Mouse (Mus musculus): ENCODE results near the gene Fyn. TPM values are rescaled to one million over a fixed set of nuclear protein-coding genes. Genes with fewer than 3 reads are reported as not detected.

Fyn gene
- polyA plus RNA-seq, 1 experiment, result 21.0 TPM

DNA sequence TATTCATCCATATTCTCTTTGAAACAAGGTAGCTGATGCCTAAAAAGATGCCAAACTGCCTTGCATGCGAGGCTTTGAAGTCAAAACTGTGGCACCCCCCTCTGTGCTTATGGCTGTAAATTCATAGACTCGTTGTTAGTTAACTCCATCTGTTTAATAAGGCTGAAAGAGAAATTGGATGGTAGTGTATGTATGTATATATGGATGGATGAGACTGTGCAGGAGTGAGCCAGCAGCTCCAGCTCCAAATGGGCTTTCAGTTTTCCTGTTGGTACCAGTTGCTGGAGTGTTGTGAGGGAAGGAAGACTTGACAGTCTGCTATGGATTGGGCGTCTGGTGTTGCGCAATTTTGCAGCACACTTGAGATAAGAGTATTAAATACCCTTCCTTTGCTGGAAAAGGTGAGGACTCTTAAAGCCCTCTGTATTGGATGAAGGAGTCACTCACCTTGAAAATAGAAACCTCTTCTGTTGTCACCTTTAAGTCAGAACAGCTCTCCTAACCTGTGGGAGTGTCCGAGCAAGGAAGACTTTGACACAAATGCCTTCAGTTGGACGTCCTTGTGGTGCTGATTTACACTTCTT lies 24.3 kb downstream of the Fyn start:
- no peak for TF ChIP-seq GATA1 (IDR thresholded peaks at IDR 0.05; ENCODE audit: low read length)

DNA sequence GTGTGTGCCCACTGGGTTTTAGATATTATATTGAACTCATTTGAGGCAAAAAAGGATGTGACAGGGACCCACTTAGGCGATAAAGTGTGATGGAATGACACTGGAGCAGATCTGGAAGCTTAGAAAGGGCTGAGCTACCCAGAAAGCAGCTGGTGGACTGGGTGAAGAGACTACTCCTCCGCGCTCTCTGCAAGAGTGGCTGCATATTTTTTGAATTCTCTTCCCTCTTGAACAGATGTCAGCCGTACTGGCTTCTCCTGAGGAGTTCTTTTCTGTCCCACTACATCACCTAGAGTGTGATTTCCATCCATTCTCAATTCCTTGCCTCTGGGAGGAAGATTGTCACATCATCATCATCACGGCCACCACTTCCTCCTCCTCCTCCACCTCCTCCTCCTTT lies 26.9 kb downstream of the Fyn start:
- TF ChIP-seq GATA1 (IDR thresholded peaks at IDR 0.05; ENCODE audit: low read length), result no peak

DNA sequence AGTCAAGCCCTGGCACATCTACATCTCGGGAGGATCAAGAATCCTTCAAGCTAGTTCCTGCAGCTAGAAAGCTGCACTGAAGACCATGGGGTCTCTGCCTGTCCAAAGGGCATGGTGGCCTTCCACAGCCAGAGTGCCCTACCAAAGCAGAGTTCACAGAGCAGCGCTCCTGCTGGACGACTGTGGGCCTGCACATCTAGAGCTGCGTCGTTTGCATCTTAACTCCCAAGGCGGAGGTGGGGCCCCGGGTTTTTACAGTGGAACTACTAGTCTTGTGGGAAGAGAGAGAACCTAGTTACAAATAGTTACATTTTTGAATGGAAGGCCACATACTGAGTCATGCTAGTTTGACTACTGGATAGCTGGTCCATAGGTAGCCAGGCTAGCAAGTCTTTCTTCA lies 30.3 kb downstream of the Fyn start:
- no peak for TF ChIP-seq GATA1 (IDR thresholded peaks at IDR 0.05; ENCODE audit: low read length)

DNA sequence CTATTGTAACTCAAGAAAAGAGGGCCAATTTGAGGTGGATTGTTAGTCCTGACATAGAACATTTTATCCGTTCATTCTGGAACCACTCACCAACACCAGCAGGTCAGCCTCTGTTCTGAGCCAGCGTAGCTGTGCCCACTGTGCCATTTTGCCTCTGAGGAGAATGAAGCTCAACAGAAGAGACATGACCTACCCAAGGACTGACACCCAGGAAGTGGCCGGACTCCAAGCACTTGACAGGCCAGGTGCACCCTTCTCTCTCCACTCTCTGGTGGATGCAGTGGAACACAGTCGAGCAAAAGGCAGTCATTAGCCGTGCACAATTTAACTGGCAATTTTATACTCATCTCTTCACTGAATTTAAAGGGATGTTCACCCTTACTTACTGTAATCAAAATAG lies 31.5 kb downstream of the Fyn start:
- TF ChIP-seq GATA1 (IDR thresholded peaks at IDR 0.05; ENCODE audit: low read length), result no peak

DNA sequence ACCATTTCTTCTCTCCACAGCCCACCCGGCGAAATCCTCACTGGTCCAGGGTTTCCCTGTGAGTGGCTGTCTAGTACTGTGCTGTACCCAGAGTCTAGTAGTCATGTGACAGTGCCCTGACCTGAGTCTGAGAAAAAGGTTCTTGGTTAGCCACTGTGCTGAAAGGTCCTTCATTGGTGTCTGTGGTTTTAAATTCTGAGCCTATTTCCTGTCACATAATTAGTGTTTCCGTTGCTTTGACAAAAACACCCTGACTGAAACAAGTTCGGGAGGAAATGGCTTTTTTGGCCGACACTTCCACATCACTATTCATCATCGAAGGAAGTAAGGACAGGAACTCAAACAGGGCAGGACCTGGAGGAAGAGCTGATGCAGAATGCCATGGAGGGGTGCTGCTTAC lies 33.8 kb downstream of the Fyn start:
- TF ChIP-seq GATA1 (IDR thresholded peaks at IDR 0.05; ENCODE audit: low read length), result no peak

DNA sequence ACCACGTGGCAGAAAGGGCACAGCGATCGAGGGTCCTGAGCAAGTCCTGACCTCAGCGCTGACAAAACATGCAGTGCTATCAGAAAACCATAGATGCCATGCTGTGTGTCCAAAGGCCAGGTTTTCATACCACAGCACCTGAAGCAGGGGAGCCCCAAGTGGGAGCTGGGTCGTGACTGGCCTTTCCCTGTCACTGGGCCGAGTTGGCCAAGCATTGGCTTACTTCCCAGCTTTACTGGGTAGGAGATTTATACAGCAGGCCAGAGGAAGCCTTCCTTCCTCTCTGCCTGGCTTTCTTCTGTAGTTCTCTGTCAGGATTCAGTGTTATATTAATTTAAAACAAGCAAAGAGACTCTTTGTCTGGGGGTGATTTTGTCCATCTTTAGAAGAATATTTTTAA lies 35.1 kb downstream of the Fyn start:
- no peak for TF ChIP-seq GATA1 (IDR thresholded peaks at IDR 0.05; ENCODE audit: low read length)

DNA sequence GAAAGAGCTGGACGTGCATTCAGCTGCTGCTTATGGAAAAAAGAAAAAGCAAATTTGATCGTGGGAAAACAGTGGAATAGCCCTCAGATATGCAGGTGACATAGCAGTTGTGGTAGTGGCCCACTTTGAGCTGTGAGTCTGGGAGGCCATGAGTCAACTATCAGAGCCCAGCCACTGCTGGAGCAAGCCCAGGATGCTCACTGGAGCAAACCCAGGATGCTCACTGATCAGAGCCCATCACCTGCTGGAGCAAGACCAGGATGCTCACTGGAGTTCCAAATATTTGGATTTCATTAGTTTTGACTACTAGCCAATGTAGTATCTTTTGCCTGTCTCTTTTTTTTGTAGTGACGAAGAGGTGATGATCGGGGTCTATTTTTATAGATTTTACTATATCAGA lies 35.5 kb downstream of the Fyn start:
- no peak for TF ChIP-seq GATA1 (IDR thresholded peaks at IDR 0.05; ENCODE audit: low read length)

DNA sequence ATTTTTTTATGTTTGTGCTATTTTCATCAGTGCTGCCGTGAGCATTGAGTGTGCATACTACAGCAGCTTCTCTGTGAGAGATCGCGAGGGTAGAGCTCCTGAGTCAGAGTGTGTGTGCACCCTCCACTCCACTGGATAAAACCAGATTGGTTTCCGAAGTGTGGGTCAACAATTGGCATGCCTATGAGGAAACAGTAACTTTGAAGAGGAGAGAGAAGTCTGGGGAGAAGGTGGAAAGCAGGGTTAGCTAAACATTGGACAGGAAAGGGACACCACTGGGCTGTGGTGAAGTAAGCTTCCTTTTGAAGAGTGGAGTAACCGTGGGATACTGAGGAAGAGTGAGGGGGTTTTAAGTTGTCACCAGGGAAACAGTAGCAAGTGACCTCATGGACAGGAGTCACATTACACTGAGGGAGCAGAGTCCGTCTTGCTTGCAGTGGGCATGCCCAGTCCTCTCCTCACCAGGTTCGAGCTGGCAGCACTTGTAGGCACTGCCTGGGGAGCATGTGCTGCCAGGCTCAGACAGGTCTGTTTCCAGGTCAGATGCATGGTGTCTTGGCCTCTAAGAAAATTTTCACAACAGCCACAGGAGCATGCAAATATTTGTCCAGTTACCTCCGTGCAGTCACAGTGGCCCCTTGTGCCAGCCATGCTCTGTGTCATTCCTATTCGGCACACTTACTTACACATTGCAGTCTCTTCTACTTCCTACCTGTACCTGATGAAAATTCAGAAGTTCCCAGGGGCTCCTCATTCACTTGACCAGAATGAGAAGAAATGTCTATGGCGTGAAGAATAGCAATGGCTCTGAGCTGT lies 37.5 kb downstream of the Fyn start:
- TF ChIP-seq GATA1 (IDR thresholded peaks at IDR 0.05; ENCODE audit: low read length), result no peak

DNA sequence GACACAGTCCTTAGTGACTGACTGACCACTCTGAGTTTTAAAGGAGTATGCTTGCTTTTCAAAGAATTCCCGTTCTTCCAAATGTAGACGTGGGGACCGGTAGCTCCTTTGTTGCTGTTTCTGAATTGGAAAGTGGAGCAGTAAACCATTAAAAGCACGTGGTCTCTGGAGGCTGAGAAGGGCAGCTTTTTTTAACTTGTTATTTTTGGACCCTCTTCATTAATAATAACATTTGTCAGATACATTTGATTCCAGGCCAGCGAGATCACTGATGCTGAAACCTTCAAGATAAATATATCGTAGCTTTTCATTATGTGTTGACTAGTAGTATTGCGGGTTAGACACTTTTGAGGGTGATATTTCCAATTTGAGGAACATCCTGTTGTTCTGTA lies 38.1 kb downstream of the Fyn start:
- TF ChIP-seq GATA1 (IDR thresholded peaks at IDR 0.05; ENCODE audit: low read length), result no peak

DNA sequence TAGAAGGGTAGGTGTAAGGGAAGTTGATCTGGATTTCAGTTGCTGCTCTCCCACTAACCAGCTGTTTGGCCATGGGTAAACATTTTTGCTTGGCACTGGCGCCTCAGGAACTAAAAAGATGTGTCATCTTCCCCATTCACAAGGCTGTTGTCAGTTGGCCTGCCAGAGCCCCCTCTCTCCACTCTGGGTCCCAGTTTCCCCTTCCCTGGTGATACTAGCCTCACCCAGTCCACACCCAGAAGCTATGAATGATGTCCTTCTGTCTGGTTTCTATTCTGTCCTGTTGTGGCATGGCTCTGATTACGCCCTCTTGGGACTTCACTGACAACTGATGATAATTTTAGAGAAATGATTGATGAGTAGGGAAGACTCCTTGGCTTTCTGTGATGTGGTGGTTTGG lies 38.9 kb downstream of the Fyn start:
- TF ChIP-seq GATA1 (IDR thresholded peaks at IDR 0.05; ENCODE audit: low read length), result no peak

DNA sequence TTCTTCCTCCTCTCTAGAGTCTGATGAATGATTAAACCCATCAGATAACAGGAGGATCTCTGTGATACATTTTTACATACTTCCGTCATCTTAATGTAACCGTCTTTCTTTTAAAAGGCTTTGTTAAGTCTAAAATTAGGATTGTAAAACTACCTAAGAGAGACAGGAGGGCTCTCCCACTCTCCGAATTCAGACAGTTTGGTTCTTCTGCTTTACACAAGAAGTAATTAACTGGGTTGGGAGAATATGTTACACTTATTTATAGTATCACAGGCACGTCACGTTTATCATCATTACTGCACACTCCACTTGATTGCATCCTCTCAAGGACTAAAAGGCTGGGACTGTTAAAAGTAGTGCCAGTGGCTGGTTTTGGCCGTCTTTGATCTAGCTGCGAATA lies 40.9 kb downstream of the Fyn start:
- TF ChIP-seq GATA1 (IDR thresholded peaks at IDR 0.05; ENCODE audit: low read length), result no peak

DNA sequence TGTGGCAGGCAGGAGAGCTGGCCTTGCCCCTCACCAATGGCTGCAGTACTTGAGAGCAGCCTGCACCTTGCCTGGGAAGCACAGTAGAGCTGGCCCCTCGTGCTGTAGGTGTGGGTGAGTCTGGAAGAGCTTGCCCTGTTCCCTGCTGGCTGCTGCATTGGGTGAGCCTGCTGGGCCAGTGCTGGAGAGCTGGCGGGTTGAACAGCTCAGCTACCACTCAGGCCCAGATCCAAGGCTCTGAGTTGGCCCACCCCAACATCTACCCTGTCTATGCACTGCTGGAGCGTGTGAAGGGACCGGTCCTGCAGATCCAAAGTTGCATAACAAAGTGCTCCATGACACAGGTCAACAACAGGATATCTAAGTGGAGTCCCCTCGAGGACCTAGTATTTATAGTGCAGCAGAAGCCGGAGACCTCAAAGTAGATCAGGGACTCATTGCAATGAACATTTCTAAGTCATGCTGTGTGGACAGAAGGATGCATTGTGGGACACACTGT lies 41.5 kb downstream of the Fyn start:
- no peak for TF ChIP-seq GATA1 (IDR thresholded peaks at IDR 0.05; ENCODE audit: low read length)

DNA sequence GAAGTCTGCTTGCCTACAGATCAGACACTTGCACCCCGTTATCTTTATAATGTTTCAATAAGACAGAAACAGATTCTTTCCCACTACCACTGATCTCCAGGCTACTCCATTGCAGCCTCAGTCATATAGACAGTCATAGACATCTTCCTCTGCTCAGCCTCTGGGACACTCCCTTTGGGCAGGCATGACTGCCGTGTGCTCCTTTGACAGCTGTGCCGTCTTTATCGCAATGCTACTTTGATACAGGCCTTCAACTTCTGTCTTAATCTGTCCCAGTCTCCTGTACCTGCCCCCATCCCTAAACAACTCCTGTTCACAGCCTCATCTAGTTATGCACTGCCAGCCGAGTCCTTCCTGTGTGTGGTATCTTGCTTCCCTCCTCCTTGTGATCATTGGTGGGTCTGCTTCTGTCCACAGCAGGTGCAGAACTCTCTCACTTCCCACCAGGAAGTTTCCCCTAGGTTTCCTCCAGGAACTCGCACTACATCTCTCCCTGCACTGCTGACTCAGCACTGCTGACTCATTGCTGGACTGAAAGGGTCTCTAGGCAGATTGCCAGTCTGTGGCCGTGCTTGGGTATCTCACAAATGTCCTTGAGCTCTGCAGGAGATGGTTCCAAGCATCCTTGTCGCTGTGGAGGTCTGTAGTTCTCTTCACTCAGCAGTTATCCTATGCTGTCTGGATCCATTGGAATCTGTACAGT lies 43.4 kb downstream of the Fyn start:
- no peak for TF ChIP-seq GATA1 (IDR thresholded peaks at IDR 0.05; ENCODE audit: low read length)

DNA sequence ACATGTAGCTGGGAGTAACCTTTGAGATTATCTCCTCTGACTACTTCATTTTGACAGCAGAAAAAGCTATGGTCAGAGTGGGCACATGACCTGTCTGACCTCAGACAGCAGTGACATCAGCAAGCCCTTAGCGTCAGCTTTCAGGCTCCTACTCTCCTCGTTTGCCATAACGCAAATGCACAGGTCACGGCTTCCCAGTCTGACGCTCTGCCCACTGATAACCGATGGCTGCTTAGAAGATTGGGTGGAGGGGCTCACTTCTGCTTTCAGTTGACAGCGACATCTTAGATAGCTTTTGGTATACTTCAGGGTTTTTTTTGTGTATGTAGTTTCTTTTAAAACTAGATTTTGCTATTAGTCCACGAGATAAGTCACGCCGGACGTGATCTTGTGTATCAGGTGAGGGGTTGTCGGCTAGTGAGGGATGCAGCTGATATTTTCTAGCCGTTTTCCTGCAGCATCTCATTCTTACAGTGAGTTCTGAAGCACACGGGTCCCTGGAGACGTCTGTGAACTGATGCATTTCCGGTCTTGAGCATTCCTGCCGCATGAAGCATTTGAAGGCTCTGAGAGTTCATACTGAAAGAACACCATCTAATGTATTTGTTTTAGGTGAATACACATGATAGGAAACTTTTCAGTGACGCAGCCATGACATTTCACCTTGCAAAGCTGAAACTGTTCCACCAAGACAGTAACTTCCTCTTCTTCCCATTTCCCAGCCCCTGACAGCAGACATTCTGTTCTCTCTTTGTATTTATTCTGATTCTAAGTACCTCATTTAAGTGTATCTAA lies 44.4 kb downstream of the Fyn start:
- no peak for TF ChIP-seq GATA1 (IDR thresholded peaks at IDR 0.05; ENCODE audit: low read length)

DNA sequence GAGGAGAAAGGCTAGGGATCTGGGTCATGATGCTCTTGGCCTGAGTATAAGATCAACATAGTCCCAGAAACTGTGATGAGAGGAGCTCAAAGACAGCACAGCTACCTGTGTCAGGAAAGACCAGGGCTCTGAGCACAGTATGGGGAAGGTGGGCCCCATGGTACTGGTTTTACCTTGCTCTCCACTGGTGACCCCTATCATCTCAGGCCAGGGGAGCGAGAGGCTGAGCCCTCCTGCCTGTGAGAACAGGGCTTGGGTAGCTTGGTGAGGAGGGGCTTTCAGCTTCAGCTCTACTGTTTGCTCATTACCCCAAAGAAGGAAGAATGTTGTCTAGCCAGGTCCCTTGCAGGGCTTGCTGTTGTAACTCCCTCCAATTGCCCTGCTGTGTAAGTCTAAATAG lies 45.4 kb downstream of the Fyn start:
- TF ChIP-seq GATA1 (IDR thresholded peaks at IDR 0.05; ENCODE audit: low read length), result no peak

DNA sequence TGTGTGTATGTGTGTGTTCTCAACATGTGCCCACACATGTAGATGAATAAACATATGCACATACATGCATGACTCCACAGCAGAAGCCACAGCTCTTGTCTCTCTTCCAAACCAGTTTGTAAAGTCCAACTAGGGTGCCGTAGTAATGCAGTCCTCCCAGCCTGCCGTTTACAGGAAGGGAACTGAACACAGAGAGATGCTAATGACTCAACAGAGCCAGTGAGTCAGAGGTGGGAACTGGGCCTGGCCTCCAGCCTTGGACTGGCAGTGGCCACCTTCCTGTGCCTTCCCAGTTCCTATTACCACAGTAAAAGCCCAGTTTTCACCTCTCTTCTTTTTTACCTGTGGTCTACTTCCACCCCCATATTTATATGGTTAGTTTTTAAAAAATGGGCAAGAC lies 46.9 kb downstream of the Fyn start:
- no peak for TF ChIP-seq GATA1 (IDR thresholded peaks at IDR 0.05; ENCODE audit: low read length)
